Mouse (Mus musculus) naive thymus-derived CD4-positive, alpha-beta T cell, adult 2 months (primary cell): Measurements from ENCODE around the gene Pparg.

Experiments used
- DNase-seq: peaks from one replicate; pipeline ENCODE4 v3.0.0-alpha.2; 2011; ENCODE audit warnings: low read depth

The Pparg gene

DNA sequence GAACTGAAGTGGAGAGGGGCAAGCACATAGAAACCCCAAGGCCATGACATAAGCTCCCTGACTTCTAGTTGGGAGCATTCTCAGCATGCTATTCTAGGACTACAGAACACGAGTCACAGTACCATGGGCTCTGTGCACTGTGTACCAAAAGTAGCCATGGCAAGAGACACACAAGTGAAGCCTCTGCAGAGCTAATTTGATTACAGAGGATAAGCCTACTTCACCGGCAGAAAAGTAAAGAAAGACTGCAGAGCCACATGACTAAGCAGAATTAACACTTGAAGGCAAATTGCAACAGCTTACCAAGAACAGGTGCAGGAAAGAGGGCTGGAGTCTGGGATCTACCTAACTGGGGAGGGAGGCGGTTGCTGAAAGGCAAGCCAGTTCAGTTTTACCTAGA lies 103.9 kb downstream of the Pparg start:
- no peak for DNase-seq

DNA sequence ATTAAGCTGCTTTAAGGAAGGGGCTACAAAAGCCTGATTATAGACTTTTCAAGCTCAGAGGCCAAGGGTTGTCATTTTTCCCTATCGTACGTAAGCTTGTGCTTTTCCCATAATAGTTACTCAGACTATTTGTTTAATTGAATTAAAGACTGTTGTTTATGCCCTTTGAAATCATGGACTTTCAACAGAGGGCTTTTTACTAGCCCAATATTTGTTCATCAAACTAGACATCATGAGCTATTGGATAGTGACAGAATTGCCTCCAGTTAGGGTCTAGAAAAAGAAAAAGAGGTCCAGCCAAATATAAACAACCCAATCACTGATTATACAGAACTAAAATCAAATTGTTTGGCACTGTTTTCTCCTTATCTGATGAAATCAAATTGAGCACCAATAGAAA lies 104.7 kb downstream of the Pparg start:
- no peak for DNase-seq

DNA sequence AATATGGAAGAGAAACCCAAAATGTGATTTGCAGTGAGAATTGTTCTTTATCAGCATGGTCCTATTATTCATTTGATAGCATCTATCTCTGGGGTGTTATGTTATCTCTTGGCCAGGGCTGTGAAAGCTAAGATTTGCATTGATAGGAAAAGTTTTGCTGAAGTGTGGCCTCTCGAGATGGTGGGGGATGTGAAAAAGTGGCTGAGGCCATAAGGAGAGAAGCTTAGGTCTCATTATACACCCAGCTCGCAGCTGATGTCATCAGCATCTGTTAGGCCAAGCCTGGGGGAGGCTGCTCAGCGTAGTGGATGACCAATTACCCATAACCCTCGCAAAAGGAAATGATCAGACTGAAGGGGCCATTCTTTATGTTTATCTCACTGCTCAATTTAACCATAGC lies 105.1 kb downstream of the Pparg start:
- no peak for DNase-seq

DNA sequence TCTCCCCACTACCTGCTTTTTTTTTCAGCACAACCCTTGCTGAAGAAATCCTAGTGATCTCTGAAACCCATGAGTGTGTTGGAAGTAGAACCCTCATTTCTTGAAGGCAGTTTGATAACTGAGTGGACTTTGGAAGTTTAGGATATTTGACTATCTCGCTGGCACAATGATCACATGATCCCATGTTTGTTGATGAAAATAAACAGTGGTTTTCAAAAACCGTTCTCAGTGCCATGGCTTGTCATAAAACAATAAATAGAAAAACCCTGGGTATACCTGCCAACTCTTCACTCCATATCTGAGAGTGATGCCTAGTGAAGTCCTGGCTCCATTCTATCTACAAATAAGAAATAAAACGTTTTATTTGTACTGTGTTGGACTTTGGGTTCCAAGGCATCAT lies 105.8 kb downstream of the Pparg start:
- DNase-seq: no peak

DNA sequence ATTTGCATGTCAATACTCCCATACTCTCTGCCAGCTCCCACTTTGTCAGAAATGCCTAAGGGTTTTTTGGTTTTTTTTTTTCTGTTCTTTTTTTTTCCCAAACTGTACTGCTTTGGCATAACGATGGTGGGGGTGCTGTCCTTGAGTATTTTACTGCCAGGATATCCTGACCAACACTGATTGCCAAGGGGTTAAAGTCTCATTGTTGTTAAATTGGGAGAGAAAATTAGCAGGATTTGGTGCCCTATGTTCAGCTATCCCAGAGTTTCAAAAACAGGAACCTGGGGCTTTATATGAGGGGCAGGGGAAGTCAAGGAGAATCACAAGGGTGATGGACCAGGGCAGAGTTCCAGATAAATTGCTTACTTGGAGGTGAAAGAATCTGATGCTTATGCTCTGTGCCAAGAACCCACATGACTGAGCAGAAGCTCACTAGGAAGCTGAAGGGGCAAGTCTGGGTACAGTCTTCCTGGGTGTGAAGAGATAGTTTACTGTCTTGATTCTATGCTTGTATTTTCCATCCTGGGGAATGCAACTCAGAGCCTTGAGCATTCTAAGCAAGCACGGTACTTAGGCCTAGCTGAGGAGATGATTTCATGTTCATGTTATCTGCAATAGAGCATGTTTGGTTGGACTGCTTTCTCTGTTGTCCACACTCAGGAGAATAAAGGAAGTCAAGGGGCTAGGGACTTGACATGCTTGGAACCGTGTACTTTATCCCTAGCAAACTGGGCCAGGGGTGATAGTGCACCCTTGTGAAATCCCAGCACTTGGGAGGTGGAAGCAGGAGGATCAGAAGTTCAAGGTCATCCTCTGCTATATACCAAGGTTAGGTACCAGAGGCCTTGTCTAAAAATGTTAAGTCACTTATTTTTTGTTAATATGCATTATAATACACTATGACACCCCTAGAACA lies 109.2 kb downstream of the Pparg start:
- DNase-seq: no peak

DNA sequence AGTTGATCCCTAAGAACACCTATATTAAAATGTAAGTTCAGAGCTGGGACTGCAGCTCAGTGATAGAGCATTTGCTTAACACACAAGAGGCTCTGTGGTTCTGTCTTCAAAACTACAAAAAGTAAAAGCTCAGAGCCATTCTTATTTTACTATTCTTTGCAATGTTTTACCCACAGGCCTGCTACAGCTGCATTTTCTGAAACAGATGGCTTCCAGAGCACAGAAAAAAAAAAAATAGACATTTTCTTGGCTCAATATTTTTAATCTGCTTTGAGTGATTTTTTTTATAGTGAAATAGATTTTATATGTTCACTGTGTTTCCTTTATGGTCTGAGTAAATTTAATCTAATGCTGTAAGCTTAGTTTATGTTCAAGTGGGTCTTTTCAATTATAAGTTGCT lies 111.2 kb downstream of the Pparg start:
- no peak for DNase-seq

DNA sequence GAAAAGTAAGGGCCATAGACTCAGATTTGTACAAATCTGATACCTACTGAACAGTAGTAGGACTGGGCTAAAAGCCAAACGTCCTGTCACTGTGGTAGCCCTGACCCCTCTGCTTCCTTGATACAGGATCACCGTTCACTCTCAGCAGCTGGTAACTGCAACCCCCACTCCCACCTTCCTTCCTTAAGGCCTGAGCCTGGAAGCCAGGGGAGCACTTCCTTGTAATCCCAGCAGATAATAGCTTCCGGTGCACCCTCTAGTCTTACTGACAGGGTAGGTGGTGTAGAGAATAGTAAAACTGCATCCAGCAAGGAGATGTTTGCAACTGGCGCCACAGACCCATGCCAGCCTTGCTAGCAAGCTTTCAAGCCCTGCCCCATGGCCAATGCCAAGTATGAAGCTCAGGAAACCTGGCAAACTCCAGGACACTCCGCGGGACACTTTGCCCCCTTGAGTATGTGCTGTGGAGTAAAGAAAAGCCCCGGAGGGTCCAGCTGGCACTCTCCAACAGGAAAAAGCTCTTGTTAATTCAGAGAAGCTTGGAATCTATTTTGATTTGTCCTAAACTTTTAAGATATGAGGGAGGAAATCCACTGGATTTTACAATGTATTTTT lies 116.4 kb downstream of the Pparg start:
- DNase-seq: no peak

DNA sequence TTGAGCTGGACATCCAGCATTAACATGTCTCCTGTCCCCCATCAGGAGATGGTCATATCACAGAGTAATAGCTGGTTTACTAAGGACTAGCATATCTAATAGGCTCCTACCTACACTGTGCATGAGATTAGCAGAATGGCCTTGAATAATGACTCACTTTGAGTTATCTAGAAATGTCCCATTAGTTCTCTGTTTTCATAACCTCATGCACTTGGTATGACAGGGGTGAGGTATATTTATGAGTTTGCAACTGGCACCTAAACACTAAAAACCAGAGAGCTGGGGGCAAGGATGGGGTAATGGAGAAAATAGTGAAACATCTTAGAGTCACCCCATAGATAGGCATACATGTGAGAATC lies 119.2 kb downstream of the Pparg start:
- no peak for DNase-seq

DNA sequence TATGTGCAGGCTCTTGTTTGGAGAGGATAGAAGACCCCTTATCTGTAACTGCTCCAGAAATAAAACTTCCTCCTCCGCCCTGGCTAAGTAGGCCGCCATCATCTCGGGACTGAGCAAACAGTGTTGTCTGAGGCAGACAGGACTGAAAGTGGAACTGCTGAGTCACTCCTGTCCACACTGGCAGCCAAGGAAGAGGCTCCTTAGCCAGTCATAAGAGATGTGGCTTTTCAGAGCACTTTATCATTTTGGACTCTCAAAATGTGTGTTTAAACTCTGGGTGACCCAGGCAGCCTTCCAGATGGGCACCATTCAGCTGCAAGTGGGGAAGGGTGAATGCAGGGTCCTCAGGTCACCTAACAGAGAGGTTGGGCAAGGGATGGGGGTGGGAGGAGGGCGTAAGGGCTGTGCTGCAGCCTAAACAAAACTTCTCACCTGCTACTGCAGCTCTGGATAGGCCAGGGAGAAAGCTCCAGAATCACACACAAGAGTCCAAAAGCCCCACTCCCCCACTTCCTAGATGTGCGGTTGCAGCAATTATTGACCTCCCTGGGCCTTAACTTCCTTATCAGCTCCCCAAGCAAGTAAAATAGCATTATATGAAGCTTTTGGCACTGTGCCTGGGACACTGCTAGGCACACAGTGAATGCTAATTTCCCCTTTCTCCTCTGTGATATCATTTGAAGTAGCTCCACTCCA lies 119.7 kb downstream of the Pparg start:
- no peak for DNase-seq

DNA sequence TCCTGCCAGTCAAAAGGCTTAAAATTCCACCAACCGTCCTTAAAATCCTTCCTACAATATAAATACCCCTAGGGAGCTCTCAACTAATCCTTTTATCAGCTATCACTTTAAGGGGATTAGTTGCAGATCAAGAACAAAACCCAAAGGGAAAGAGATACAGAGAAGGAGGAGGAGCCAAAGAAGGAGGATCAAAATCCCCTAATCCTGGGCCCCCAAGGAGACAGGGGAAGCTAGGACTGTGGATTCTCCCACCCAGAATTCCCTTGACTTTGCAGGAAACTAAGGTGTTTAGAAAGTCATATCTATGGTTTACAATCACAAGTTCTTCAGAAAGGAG lies 120.2 kb downstream of the Pparg start:
- DNase-seq: no peak

DNA sequence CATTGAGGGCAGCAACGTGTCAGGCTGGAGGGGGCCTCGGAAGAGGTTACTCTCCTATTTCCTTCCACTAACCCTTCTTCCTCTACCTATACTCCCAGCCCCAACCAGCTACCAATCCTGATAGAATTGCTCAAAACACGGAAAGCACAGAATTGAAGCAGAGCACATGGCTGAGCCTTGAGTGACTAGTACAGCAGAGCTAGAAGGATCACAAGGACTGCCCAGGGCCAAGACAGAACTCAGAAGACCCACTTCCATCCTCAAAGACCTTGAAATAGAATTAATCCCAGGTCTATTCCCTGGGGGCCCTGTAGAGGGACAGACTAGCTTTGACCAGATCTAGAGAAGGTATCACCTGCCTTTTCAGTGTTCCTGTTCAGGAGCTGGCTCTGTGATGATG lies 120.9 kb downstream of the Pparg start:
- no peak for DNase-seq

DNA sequence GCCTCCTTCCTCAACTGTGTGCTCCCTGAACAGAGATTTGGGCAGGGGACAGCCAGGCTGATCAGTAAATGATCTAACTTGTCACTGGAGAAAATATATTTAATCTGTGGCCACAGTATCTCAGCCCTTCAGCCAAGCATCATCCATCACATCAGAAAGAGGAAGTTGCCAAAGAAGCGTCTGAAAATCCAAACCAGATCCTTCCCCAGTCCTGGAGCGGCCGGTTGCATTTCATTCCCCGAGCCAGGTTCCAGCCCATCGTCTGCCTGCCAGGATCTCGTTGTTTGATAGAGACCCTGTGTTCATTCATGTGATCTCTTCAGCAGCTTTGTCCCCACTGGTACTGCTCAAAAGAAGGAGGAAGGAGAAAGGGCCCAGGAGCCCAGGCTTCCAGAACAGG lies 124.9 kb downstream of the Pparg start:
- DNase-seq: no peak

DNA sequence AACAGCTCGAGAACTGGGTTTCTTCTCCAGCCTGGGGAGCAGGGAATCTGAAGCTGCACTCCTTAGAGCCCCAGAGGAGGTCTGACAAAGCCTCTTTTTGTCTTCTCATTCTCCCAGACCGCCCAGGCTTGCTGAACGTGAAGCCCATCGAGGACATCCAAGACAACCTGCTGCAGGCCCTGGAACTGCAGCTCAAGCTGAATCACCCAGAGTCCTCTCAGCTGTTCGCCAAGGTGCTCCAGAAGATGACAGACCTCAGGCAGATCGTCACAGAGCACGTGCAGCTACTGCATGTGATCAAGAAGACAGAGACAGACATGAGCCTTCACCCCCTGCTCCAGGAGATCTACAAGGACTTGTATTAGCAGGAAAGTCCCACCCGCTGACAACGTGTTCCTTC lies 129.1 kb downstream of the Pparg start:
- no peak for DNase-seq

DNA sequence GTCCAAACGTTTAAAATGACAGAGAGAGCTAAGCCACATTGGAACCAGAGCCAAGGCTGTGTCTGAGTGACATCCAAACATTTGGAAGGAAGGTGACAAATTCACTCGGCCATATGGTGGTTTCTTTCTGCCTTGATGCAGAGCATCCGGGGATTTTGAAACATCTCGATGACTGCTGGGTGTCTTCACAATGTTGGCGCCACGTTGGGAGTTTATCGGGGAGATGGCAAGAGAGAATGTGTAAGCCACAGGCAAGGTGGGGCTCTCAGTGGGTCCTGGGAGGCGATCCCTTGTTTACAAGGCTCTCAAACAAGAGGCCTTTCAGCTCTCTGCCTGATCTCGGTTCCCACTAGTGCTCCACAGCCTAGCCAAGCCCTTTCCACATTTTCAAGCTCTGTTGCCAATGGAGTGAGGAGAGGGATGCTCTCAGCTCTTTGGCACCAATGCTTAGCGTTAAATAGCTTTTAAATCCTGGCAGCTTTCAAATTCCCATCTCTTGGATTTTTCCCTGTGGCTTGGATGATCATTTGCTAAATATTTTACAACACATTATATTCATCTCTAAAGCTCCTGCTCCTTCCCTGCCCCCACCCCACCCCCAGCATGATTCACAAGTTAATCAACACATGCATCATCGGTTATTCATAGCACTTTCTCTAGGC lies 132.3 kb downstream of the Pparg start:
- no peak for DNase-seq

DNA sequence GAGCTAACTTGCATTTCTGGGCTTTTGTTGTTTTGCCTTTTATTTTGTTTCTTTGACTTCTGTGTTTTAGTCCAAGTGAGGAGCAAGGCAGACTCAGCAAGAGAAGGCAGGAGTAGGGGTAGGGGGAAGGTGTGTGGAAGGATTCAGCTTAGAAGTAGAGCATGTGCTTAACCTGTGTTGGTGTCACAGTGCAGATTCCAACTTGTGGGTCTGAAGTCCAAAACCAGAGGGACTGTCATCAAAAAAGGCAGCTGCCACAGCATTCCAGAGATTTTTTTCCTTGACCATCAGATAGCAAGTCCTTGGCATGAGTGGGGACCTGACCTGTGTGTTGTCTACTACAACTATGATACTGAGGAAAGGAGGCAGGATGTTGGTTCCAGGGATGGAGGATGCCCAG lies 133.1 kb downstream of the Pparg start:
- DNase-seq: no peak

DNA sequence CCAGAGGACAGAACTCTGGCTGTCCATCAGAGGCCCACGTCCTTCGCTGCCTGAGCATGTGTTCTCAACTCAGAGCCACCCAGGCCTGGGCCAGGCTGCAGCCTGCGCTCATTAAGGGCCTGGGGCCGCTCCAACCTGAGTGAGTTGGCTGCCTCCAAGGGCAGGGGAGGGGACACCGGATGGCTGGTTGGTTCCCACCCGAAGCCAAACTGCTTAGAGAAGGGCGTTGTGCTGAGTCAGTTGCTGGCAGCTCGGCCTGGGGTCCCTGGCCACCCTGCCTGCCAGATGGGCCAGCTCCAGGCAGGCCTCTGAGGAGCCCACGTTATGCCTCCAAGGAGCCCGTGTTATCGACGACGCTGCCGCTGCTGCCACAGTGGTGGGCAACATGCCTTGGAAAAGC lies 138.8 kb downstream of the Pparg start:
- no peak for DNase-seq

DNA sequence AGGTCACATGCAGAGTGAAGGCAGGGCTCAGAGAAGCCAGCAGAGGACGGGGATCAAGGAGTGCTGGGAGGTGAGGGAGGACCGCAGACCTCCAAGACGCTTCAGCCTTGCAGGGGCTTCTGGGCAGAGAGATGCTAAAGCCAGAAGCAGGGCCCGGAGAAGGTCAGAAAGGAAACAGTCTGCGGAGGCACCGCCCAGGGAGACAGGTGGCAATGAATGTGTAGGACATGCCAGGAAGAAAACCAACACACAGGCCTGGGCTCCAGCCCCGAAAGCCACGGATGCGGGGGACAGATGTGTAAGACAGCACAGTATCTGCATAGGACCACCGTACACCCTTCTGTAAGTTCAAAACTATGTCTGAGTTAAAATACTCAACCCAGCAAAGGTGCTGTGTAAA lies 139.5 kb downstream of the Pparg start:
- no peak for DNase-seq

DNA sequence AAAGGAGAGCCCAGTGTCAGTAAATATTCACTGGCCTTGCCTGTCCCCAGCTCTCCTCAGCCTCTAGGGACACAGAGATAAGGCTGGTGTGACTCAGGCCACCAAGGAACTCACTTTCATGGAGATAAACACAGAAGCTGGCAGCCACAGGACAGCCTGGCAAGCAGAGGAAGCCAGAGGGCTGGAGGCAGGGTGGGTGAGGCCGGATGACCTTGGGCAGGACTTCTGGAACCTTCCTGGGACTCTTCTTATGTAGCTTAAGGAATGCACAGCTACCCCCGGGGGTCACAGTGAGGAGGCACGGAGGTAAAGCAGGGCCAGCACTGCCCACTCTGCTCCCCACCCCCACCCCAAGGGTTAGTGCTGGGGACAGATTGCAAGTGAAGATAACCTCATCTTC lies 140.4 kb downstream of the Pparg start:
- no peak for DNase-seq

DNA sequence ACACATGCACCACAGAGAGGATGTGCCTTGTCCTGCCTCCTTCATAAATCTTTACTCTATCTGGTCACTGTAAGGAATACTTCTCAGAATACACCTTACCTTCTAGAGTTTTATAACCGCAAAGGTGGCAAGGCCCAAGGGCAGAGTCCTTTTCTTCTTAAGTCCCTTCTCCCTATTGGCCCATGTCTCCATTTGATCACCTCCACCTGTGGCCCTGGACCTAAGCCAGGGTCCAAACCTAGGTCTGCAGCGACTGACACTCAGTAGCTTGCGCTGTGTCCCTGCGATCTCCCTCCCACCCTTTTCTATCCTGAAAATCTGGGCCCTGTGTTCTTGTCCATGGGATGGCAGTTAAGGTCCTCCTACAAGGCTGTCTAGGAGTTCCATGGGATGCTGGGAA lies 142.3 kb downstream of the Pparg start:
- DNase-seq: no peak

DNA sequence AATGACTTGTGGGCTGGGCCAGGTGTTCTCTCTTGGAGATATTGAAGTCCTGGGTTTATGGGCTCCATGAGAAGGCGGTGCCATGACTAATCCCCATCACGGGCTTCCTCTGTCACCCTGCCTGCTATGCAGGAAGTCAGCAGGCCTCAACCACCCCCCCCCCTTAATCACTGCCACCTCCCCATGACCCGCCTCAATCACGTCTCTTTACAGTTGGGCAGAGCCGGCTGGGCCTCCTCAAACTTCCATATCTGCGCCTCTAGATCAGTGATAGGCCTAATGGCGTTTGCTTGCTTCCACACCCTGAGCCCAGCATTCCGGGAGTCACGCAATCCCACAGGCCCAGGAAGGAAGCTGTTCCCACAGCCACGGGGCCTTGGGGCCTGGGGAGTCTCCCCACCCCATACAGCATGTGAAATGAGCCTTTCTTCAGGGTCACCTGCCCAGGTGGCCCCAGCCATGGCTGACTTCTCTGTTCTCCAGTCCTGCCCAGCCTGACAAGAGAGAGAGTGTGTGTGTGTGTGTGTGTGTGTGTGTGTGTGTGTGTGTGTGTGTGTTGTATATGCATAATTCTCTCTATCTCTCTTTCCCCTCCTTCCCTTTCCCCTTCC lies 142.9 kb downstream of the Pparg start:
- DNase-seq: no peak

DNA sequence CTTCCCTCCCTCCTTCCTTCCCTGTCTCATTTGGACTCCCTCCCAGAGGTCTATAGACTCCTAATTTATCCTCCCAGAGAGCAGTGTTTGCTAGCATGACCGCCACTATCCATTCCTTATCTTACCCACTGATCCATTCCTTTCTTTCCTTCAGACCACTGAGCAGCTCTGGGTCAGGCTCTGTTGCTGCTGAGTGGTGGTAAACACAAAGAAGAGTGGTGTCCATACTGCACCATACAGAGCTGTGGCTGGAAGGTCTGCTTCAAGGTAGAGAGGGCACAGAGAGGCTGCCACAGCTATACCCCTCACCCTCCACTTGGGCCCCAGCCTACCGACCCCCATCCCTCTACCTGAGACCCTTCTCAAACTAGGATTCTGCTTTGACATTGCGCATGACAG lies 143.4 kb downstream of the Pparg start:
- no peak for DNase-seq

DNA sequence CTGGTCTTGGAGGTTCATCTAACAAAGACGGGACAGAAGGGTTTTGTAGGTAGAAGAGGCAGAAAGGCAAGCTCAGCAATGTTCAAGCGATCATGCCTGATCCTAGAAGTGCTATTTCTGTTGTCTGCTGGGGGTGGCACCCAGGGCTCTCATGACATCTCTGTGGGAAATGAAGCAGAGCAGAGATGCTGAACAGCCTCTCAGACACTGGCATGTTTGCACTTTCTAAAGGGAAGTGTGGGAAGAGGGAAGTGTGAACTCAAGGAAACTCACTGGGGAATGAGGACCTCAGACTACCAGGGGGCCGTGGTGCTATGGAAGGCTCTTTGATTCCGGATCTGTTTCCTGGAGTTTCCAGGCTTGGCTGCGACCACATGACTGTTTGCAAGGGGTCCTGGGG lies 144.2 kb downstream of the Pparg start:
- DNase-seq: no peak

DNA sequence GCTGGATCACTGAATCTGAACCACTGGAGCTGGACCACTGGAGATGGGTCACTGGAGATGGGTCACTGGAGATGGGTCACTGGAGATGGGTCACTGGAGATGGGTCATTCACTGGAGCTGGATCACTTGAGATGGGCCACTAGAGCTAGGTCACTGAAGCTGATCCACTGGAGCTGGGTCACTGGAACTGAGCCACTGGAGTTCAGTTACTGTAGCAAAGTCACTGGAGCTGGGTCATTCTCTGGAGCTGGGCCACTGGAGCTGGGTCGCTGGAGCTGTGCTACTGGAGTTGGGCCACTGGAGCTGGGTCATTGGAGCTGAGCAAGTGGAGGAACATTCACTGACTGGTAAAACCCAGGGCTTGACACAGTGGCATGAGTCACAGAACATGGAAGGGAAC lies 145.7 kb downstream of the Pparg start:
- DNase-seq: no peak
